Mouse (Mus musculus): ENCODE data around the gene Nt5dc3.

- TF ChIP-seq POLR2A (IDR thresholded peaks at IDR 0.05; ENCODE audit: extremely low read depth, insufficient read depth, low read length) (no peak), CTCF (IDR thresholded peaks at IDR 0.05; ENCODE audit: low read depth, low read length) (no peak)
These were observed 60.0 kb downstream of the Nt5dc3 start for GRCm38 (mm10) chr10:86838827-86839226.

Measured in liver, adult 2 months (tissue).